Mouse (Mus musculus): ENCODE measurements around the gene H2-DMb1. TPM values are rescaled to one million over a fixed set of nuclear protein-coding genes. Genes with fewer than 3 reads are reported as not detected.

The H2-DMb1 gene
- polyA plus RNA-seq, 1 experiment from 2014 or later, result 1.6 TPM

- Histone ChIP-seq H3K9ac (replicated peaks; ENCODE audit: low read depth, low read length) (no peak overlapping the region), H3K9me3 (ENCODE audit: control insufficient read depth, low read depth, low read length) (no peaks in the 10 kb centered on the region; the same call in 1 of the 2 replicates), H3K27ac (ENCODE audit: low read length) (no peak overlapping the region), H3K4me1 (ENCODE audit: control insufficient read depth, insufficient read depth, low read length) (no peaks in the 10 kb centered on the region), H3K36me3 (ENCODE audit: control insufficient read depth, insufficient read depth, low read length) (no peaks in the 10 kb centered on the region), H3K4me2 (replicated peaks; ENCODE audit: low read depth, low read length) (no peak overlapping the region), H3K4me3 (ENCODE audit: low read depth, low read length) (no peak overlapping the region), H3K27me3 (ENCODE audit: control insufficient read depth, insufficient read depth, low read length) (no peaks in the 10 kb centered on the region)
- 40% methylated on average over 13 of the region's 13 CpGs for WGBS
- ATAC-seq (ENCODE audit: insufficient number of reproducible peaks, insufficient read depth, low FRiP score, low read depth), result no peak
These were observed 18.1 kb downstream of the H2-DMb1 start for GRCm38 (mm10) chr17:34170877-34171498.

GRCm38 (mm10) chr17:34172528-34172927 is 19.7 kb downstream of the H2-DMb1 start:
- ATAC-seq (ENCODE audit: insufficient number of reproducible peaks, insufficient read depth, low FRiP score, low read depth), result no peak
- no peak overlapping the region for H3K4me2 ChIP-seq (replicated peaks; ENCODE audit: low read depth, low read length)
- H3K36me3 ChIP-seq (ENCODE audit: control insufficient read depth, insufficient read depth, low read length), result no peaks in the 10 kb centered on the region
- no peak overlapping the region for H3K9ac ChIP-seq (replicated peaks; ENCODE audit: low read depth, low read length)
- no peaks in the 10 kb centered on the region; the same call in 1 of the 2 replicates for H3K9me3 ChIP-seq (ENCODE audit: control insufficient read depth, low read depth, low read length)
- H3K4me3 ChIP-seq (ENCODE audit: low read depth, low read length), result no peak overlapping the region
- H3K27ac ChIP-seq (ENCODE audit: low read length), result no peak overlapping the region
- no peaks in the 10 kb centered on the region for H3K27me3 ChIP-seq (ENCODE audit: control insufficient read depth, insufficient read depth, low read length)
- no peaks in the 10 kb centered on the region for H3K4me1 ChIP-seq (ENCODE audit: control insufficient read depth, insufficient read depth, low read length)
- WGBS, result 93% methylated on average over 5 of the region's 5 CpGs

- ATAC-seq (ENCODE audit: insufficient number of reproducible peaks, insufficient read depth, low FRiP score, low read depth), result no peak
- Histone ChIP-seq H3K27ac (ENCODE audit: low read length) (no peak overlapping the region), H3K4me1 (ENCODE audit: control insufficient read depth, insufficient read depth, low read length) (no peaks in the 10 kb centered on the region), H3K27me3 (ENCODE audit: control insufficient read depth, insufficient read depth, low read length) (no peaks in the 10 kb centered on the region), H3K9ac (replicated peaks; ENCODE audit: low read depth, low read length) (no peak overlapping the region), H3K9me3 (ENCODE audit: control insufficient read depth, low read depth, low read length) (no peaks in the 10 kb centered on the region; the same call in 1 of the 2 replicates), H3K4me3 (ENCODE audit: low read depth, low read length) (no peak overlapping the region), H3K36me3 (ENCODE audit: control insufficient read depth, insufficient read depth, low read length) (no peaks in the 10 kb centered on the region), H3K4me2 (replicated peaks; ENCODE audit: low read depth, low read length) (no peak overlapping the region)
- 52% methylated on average over 1 of the region's 1 CpGs for WGBS
These were observed 21.2 kb downstream of the H2-DMb1 start for GRCm38 (mm10) chr17:34174075-34174474.

- Histone ChIP-seq H3K4me3 (ENCODE audit: low read depth, low read length) (no peak overlapping the region), H3K27ac (ENCODE audit: low read length) (no peak overlapping the region), H3K36me3 (ENCODE audit: control insufficient read depth, insufficient read depth, low read length) (no peaks in the 10 kb centered on the region), H3K9me3 (ENCODE audit: control insufficient read depth, low read depth, low read length) (no peaks in the 10 kb centered on the region; the same call in 1 of the 2 replicates), H3K4me2 (replicated peaks; ENCODE audit: low read depth, low read length) (no peak overlapping the region), H3K9ac (replicated peaks; ENCODE audit: low read depth, low read length) (no peak overlapping the region), H3K4me1 (ENCODE audit: control insufficient read depth, insufficient read depth, low read length) (no peaks in the 10 kb centered on the region), H3K27me3 (ENCODE audit: control insufficient read depth, insufficient read depth, low read length) (no peaks in the 10 kb centered on the region)
- WGBS, result 63% methylated on average over 4 of the region's 4 CpGs
- ATAC-seq (ENCODE audit: insufficient number of reproducible peaks, insufficient read depth, low FRiP score, low read depth), result no peak
These were observed 24.3 kb downstream of the H2-DMb1 start for GRCm38 (mm10) chr17:34177179-34177578.

DNA sequence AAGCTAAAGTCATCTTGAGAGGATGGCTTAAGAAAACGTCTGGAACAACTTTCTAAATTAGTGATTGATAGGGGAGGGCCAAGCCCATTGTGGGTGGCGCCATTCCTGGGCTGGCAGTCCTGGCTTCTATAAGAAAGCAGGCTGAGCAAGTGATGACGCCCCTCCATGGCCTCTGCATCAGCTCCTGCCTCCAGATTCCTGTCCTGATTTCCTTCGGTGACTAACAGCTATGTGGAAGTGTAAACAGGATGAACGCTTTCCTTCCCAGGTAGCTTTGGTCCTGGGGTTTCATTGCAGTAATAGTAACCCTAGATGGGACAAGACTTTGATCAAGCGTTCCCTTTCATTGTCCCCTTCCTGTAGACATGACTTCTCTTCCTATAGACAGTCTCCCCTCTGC is 26.1 kb downstream of the H2-DMb1 start:
- Histone ChIP-seq H3K9me3 (ENCODE audit: control insufficient read depth, low read depth, low read length) (no peaks in the 10 kb centered on the region; the same call in 1 of the 2 replicates), H3K4me3 (ENCODE audit: low read depth, low read length) (no peak overlapping the region), H3K4me1 (ENCODE audit: control insufficient read depth, insufficient read depth, low read length) (no peaks in the 10 kb centered on the region), H3K27ac (ENCODE audit: low read length) (no peak overlapping the region), H3K9ac (replicated peaks; ENCODE audit: low read depth, low read length) (no peak overlapping the region), H3K36me3 (ENCODE audit: control insufficient read depth, insufficient read depth, low read length) (no peaks in the 10 kb centered on the region), H3K27me3 (ENCODE audit: control insufficient read depth, insufficient read depth, low read length) (no peaks in the 10 kb centered on the region), H3K4me2 (replicated peaks; ENCODE audit: low read depth, low read length) (no peak overlapping the region)
- WGBS, result 52% methylated on average over 6 of the region's 6 CpGs
- ATAC-seq (ENCODE audit: insufficient number of reproducible peaks, insufficient read depth, low FRiP score, low read depth), result no peak

GRCm38 (mm10) chr17:34179913-34180859 is 27.3 kb downstream of the H2-DMb1 start:
- Histone ChIP-seq H3K9me3 (ENCODE audit: control insufficient read depth, low read depth, low read length) (no peaks in the 10 kb centered on the region; the same call in 1 of the 2 replicates), H3K9ac (replicated peaks; ENCODE audit: low read depth, low read length) (no peak overlapping the region), H3K4me2 (replicated peaks; ENCODE audit: low read depth, low read length) (no peak overlapping the region), H3K27ac (ENCODE audit: low read length) (no peak overlapping the region), H3K36me3 (ENCODE audit: control insufficient read depth, insufficient read depth, low read length) (no peaks in the 10 kb centered on the region), H3K27me3 (ENCODE audit: control insufficient read depth, insufficient read depth, low read length) (no peaks in the 10 kb centered on the region), H3K4me1 (ENCODE audit: control insufficient read depth, insufficient read depth, low read length) (no peaks in the 10 kb centered on the region), H3K4me3 (ENCODE audit: low read depth, low read length) (no peak overlapping the region)
- WGBS, result 64% methylated on average over 13 of the region's 13 CpGs
- ATAC-seq (ENCODE audit: insufficient number of reproducible peaks, insufficient read depth, low FRiP score, low read depth), result no peak

DNA sequence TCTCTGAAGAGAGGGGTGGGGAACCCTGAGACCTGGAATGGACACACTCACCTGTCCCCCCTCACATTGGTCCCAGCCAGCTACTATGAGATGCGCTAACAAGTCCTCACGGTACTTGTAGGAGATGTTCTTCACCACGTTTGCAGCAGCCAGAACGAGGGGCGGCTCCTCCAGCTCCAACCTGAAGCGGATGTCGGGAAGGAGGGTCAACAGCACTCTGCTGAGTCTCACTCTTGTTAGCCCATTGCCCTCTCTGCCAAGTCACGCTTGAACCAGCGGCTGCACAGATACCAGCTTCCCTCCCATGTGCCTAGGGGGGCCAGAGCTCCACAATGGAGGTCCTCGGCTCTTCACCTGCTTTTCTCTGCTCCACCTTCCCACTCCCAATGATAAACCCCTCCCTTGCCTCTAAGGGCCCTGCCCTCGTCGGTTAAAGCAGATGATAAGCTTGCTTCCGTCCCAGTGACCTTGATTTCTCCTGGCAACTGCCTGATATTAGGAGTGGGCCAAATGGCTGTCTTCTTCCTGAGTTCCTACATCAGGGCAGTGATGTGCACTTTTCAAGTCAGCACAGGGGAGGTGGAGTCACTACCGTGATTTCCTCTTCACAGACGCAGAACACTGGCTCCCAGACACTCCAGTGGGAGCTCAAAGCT is 30.8 kb downstream of the H2-DMb1 start:
- H3K36me3 ChIP-seq (ENCODE audit: control insufficient read depth, insufficient read depth, low read length), result no peaks in the 10 kb centered on the region
- no peaks in the 10 kb centered on the region for H3K9me3 ChIP-seq (ENCODE audit: control insufficient read depth, low read depth, low read length)
- WGBS, result 68% methylated on average over 15 of the region's 15 CpGs
- no peak overlapping the region for H3K4me3 ChIP-seq (ENCODE audit: low read depth, low read length)
- no peak for ATAC-seq (ENCODE audit: insufficient number of reproducible peaks, insufficient read depth, low FRiP score, low read depth)
- H3K27me3 ChIP-seq (ENCODE audit: control insufficient read depth, insufficient read depth, low read length), result no peaks in the 10 kb centered on the region
- no peak overlapping the region for H3K9ac ChIP-seq (replicated peaks; ENCODE audit: low read depth, low read length)
- peaks cover 4% of the 10 kb centered on the region; the same call in 1 of the 2 replicates for H3K4me1 ChIP-seq (ENCODE audit: control insufficient read depth, insufficient read depth, low read length)
- H3K27ac ChIP-seq (ENCODE audit: low read length), result no peak overlapping the region
- no peak overlapping the region for H3K4me2 ChIP-seq (replicated peaks; ENCODE audit: low read depth, low read length)

GRCm38 (mm10) chr17:34185526-34185925 is 32.7 kb downstream of the H2-DMb1 start:
- no peak overlapping the region for H3K27ac ChIP-seq (ENCODE audit: low read length)
- no peaks in the 10 kb centered on the region for H3K9me3 ChIP-seq (ENCODE audit: control insufficient read depth, low read depth, low read length)
- ATAC-seq (ENCODE audit: insufficient number of reproducible peaks, insufficient read depth, low FRiP score, low read depth), result no peak
- no peak overlapping the region for H3K4me2 ChIP-seq (replicated peaks; ENCODE audit: low read depth, low read length)
- H3K4me3 ChIP-seq (ENCODE audit: low read depth, low read length), result no peak overlapping the region
- H3K27me3 ChIP-seq (ENCODE audit: control insufficient read depth, insufficient read depth, low read length), result no peaks in the 10 kb centered on the region
- H3K4me1 ChIP-seq (ENCODE audit: control insufficient read depth, insufficient read depth, low read length), result peaks cover 4% of the 10 kb centered on the region; the same call in 1 of the 2 replicates
- no peak overlapping the region for H3K9ac ChIP-seq (replicated peaks; ENCODE audit: low read depth, low read length)
- no peaks in the 10 kb centered on the region for H3K36me3 ChIP-seq (ENCODE audit: control insufficient read depth, insufficient read depth, low read length)
- WGBS, result 86% methylated on average over 9 of the region's 9 CpGs
